Mouse (Mus musculus) frontal cortex, adult (tissue): ENCODE data around the gene Chd5.

ENCODE experiments used
- ATAC-seq: cut with Nextera tagmentation; 2 replicates; pipeline ENCODE4 v1.9.2; 2017; ENCODE audit warnings: mild to moderate bottlenecking, moderate library complexity, mixed read lengths; ENCODE audit not compliant: low TSS enrichment

Chd5 gene

DNA sequence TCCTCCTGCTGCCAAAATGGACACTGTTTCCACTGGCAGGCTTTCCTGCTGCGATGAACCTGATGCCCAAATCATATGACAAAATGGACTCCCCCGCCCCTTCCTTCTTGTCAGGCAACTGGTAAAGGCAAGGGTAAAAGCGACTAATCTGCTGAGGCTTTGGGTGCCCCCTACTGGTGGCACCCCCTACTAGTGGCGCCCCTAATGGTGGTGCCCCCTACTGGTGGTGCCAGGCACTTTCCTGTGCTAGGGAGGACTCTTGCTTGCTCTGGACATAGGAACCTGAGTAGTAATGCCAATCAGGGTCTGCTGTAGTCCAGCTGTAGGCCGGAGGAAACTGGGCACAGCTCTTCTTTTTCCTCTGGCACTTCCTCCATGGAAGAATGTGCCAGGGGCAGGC, 93.9 kb downstream of the Chd5 start:
- ATAC-seq, result peak; percentile 12; the same call in 1 of the 2 replicates

DNA sequence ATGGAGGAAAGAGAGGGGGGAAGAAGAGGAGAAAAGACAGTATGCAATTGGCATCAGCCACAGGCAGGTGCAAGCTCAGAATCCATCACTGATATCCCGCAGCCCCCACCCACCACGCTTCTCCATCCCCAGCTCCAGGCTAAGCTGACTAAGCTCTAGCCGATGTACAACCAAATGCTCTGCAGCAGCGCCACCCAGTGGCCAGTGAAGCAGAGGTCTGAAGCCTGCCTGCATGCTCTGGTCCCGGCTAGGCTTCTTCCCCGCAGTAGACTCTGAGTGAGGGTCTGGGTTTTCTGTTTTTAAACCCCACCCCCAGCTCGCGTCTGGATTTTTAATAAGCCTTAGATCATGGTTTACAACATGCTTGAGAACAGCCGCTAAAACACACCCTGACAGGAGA, 96.4 kb downstream of the Chd5 start:
- peak; percentile 76 for ATAC-seq

DNA sequence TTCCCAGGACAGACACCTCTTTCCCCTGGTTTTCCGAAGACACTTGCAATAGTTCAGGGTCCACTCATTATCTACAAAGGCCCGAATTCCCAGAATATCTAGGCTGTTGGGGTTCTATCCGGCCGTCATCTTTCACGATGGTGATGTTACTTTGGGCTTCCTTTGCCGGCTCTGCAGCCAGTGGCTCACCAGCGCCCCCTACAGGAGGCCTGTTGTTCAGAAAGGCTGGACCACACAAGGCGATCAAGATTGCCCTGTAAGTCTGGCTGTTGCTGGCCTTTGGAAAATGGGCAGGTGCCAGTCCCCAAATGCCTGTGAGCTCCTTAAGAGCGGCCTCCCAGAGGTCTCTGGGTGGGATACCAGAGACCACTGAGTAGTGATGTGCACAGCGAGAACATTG, 96.8 kb downstream of the Chd5 start:
- peak; percentile 66 for ATAC-seq
